Mouse (Mus musculus) thymus, postnatal 36 days (tissue): ENCODE results near the gene Plch2.
"Not testable (repeated sequence)": the region's sequence is repeated elsewhere in the genome, so short reads cannot be mapped to it uniquely, and the experiment has no call there.

ENCODE experiments used
- DNase-seq, 2 experiments: peaks; one replicate each; pipeline ENCODE4 v3.0.0; 2022; ENCODE audit warnings: mixed read lengths in 2 of 2

Plch2 gene

GRCm38 (mm10) chr4:155056724-155057123, at the start of gene Plch2:
TSS of gene Plch2 (minus strand) at chr4:155056784.
- no peak for DNase-seq

- no peak for DNase-seq
These were observed 42.0 kb upstream of the Plch2 start for GRCm38 (mm10) chr4:155098572-155098971.

- DNase-seq, result no peak
These were observed 40.9 kb upstream of the Plch2 start for GRCm38 (mm10) chr4:155097452-155097851.

- no peak for DNase-seq
These were observed 39.4 kb upstream of the Plch2 start for GRCm38 (mm10) chr4:155095967-155096366.

GRCm38 (mm10) chr4:155095238-155095900, 38.8 kb upstream of the Plch2 start:
- peak; percentile 71 to 73 for DNase-seq

GRCm38 (mm10) chr4:155094565-155094964, 38.0 kb upstream of the Plch2 start:
- DNase-seq, result peak; percentile 69 to 71

GRCm38 (mm10) chr4:155093431-155094149, 37.0 kb upstream of the Plch2 start:
- DNase-seq, result no peak

- no peak for DNase-seq
These were observed 36.3 kb upstream of the Plch2 start for GRCm38 (mm10) chr4:155092718-155093430.

GRCm38 (mm10) chr4:155090688-155091449, 34.3 kb upstream of the Plch2 start:
- no peak for DNase-seq

- DNase-seq, result no peak
These were observed 33.6 kb upstream of the Plch2 start for GRCm38 (mm10) chr4:155090147-155090546.

GRCm38 (mm10) chr4:155089241-155089640, 32.7 kb upstream of the Plch2 start:
- no peak for DNase-seq

- peak; percentile 99 to 100 for DNase-seq
These were observed 29.8 kb upstream of the Plch2 start, which contains the start of the genes Rer1 and Morn1 for GRCm38 (mm10) chr4:155086108-155087024. TSS of gene Rer1 (minus strand) at chr4:155086382. TSS of gene Morn1 (plus strand) at chr4:155086577.

GRCm38 (mm10) chr4:155085206-155086107, 28.9 kb upstream of the Plch2 start:
- no peak for DNase-seq

- no peak for DNase-seq
These were observed 27.8 kb upstream of the Plch2 start for GRCm38 (mm10) chr4:155084351-155084750.

- no peak for DNase-seq
These were observed 27.0 kb upstream of the Plch2 start for GRCm38 (mm10) chr4:155083553-155083952.

GRCm38 (mm10) chr4:155079666-155080065, 23.1 kb upstream of the Plch2 start:
- DNase-seq, result no peak

- not testable (repeated sequence) for DNase-seq
These were observed 22.2 kb upstream of the Plch2 start for GRCm38 (mm10) chr4:155078808-155079207.

GRCm38 (mm10) chr4:155076677-155077076, 20.1 kb upstream of the Plch2 start:
- no peak for DNase-seq

GRCm38 (mm10) chr4:155075813-155076212, 19.2 kb upstream of the Plch2 start:
- no peak for DNase-seq

GRCm38 (mm10) chr4:155075137-155075536, 18.6 kb upstream of the Plch2 start:
- no peak for DNase-seq

GRCm38 (mm10) chr4:155074418-155074817, 17.8 kb upstream of the Plch2 start:
- DNase-seq, result no peak
